Mouse (Mus musculus) CD4-positive helper T cell, adult 2 months (primary cell): ENCODE results near the gene Armc12.
"Not testable (repeated sequence)": the region's sequence is repeated elsewhere in the genome, so short reads cannot be mapped to it uniquely, and the experiment has no call there.

ENCODE experiments used
- DNase-seq: peaks from one replicate; pipeline ENCODE4 v3.0.0-alpha.2; 2012; ENCODE audit warnings: low read depth, missing footprints, low spot score

Gene Armc12

DNA sequence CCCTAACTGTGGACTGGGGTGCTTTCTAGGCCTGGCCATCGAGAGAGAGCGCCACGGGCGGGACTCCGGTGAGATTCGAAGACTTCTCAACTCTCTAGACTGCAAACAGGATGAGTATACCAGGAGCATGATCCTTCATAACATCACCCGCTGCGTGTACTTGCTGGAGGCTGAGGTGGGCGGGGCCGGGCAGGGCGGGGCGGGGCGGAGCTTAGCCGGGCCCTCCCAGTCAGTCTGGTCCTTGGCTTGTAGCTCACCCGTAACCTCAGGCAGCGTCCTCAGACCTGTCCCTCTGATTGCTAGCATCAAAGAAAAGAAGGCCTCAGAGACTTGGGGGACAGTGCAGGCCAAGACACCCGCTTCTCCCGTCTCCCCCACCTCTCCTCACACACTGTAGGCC lies 1.3 kb downstream of the Armc12 start:
- no peak for DNase-seq

DNA sequence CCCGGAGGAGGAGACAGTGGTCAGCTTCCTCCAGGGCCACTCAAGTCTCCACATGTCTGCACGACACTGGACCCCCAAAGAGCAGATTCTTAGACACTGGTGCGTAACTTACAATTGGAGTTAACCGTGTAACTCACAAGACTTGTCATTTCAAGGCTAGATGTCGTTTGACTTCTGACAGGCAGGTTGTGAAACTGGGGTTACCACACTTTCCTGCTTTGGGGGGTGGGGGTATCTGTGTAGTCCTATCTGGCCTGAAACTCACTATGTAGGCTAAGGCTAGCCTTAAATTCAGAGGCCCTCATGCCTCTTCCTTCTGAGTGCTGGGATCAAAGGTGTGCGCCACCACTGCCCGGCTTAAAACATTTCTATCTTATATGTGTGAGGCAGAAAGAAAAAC lies 2.0 kb downstream of the Armc12 start:
- DNase-seq = no peak

DNA sequence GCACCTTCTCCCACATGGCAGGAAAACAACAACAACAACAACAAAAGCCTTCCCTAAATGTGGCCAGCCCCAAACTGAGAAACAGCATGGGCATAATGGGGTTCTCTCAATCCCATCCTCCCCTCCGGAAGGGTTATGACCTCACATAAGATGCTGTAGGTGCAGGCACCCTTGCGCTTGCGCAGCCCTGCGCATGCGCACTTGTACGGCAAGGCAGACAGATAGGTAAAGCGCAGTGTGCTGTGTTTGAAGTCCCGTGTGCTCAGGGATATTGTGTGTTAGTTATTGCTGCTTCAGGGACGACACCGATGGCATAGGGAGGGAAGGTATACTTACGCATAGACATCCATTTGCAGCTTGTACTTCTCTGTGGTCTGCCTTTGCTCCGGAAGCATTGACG lies 2.7 kb downstream of the Armc12 start:
- no peak for DNase-seq

DNA sequence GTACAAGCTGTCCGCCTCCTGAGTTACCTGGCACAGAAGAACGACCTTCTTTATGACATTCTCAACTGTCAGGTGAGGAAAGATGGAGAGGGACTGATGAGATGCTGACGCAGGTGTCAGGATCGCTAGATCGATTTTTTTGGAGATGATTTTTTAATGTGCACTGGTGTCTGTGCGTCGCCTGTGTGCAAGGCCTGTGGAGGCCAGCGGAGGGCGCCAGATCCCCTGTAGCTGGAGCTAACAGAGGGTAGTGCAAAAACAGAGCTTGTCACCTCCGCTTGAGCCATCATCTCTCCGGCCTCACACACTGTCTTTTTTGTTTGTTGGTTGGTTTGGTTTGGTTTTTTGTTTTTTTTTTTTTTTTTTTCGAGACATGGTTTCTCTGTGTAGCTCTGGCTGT lies 7.3 kb downstream of the Armc12 start:
- DNase-seq = no peak

DNA sequence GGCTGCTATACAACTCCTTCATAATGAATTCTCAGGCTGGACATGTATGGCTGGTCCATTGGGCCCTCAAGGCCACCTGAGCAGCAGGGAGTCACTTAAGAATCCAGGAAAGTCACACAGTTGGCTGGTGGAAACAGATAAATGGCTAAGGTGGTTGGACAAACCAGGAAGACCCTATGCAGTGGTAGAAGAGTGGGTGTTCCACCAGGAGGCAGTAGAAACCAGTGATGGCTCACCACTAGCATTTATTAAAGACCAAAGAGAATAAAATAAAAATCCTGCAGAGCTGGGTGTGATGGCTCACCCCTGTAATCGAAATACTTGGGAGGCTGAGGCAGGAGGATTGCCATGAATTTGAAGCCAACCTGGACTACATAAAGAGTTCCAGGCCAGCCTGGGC lies 16.3 kb downstream of the Armc12 start:
- no peak for DNase-seq

DNA sequence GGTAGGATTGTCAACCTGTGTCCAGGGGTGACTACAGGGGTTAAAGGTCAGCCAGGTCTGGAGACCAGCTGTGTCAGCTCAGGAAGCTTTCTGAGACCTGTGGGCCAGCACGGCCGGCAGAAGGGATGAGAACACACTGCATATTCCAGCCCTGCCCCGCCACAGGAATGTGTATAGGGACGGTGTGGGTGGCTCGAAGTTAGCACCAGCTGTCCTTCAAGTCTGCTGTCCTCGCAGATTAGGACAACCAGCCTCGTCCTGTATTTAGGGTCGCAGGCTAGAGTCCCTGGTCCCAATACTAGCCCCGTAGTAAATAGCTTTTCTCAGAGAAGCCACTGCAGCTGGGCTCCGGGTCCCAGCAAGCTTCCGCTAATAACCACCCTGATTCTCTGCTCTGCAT lies 17.9 kb downstream of the Armc12 start:
- no peak for DNase-seq

DNA sequence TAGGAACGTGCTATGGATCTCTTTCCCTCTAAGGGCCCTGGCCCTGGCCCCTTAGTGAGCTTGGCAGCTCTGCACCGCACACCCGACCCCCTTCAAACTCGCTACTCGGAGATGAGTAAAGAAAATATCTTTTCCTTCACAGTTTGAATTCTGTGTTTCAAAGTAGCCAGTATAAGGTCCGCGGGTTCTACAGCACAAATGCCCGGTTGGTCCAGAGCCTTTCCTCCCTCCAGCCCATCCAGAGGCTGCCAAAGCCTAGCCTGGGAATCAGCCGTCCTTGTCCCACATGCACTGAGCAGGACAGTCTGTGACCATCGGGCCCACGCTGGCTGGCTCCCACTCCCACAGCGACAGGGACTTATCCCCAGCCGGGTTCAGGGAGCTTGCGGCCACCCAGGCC lies 18.5 kb downstream of the Armc12 start, which contains the start of gene Clpsl2:
TSS of gene Clpsl2 (plus strand) at position 301 of the 400 bp plus-strand sequence.
- DNase-seq = no peak

DNA sequence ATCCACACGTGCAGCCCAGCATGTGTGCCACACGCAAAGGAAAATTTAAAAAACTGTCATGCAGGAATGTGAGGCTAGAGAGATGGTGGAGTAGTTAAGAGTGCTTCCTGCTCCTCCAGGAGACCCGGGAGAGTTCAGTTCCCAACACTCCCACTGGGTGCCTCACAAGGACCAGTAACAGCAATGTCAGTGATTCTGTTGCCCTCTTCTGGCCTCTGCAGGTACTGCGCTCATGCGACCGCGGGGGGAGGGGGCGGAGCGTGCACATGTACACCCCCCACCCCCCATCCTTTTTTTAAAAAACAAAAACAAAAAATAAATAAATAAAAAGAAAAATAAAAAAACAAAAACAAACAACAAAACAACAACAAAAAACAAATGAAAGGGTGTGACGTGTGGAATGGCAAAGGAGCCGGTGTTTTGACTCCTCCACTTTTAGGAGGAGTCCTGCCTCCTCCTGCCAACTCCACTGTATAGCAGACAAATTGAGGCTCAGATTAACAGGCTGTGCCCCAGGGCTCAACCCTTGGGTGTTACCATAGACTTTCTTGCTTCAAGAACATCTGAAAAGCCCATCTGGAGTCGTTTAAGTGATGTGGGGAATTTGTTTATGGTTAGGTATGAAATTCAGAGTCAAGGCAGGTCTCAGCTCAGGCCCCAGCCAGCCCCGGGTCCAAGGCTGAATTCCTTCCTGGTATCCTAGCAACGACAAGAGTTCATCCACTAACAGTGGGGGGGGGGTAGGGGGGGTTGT lies 22.6 kb downstream of the Armc12 start:
- peak; percentile 76 for DNase-seq

DNA sequence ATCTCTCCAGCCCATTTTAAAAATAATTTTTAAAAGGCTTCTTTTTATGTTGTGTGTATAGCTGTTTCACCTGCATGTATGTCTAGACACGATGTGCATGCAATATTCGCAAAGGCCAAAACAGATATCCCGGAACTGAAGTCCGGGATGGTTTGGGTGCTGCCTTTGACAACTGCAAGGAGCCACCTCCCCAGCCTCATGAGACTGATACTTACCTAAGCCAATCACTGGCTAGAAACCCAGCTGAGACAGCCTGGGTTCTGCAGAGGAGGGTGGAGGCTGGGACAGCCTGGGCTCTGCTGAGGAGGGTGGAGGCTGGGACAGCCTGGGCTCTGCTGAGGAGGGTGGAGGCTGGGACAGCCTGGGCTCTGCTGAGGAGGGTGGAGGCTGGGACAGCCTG lies 23.4 kb downstream of the Armc12 start:
- DNase-seq = not testable (repeated sequence)

DNA sequence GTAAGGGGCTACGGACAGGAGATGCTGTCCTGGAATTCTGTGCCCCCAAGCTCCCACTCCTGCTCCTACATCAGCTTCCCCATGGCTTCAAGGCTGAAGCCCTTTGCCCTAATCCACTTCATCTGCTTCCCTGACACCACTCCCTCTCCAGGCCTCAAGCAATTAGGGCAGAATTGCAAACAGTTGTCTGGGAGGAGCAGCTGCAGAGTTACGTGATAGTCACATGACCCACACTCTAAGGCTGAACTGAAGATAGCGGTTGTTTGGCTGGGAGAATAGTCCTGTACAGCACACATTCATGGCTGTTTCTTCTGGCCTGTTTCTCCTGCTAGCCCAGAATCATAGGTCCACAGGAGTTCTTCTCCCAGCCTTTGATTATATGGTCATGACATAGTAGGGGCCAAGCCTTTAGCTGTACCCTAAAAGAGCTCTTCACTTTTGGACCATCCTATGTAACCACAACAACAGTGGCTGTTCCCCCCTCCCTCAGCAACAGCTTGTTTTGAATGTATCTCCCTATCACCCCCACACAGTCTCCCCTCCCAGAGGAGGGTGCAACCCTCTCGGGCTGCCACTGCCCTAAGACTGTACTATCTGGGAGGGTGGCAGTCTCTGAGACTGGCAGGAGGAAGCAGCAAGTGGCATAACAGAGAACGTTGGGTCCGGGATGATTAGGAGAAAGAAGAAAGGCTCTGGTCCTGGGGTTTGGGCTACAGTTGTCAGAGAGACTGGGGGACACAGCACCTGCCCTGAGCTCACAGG lies 26.2 kb downstream of the Armc12 start:
- DNase-seq = no peak

DNA sequence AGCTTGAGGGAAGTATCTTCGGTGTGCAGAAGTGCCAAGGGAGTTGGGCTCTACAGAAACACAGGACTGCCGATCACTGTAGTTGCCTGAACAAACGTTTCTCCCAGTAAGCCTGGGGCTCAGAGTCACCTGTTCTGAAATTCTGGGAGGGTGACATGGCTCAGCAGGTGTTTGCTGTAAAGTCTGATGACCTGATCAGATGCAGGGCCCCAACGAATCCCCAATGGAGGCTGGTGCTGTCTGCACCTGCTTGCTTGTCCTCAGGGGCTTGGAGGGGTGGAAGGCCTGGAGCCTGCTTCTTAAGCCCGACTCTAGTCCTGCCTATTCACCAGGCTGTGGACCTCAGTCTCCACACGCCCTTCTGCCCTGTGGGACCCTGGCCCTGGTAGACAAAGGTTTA lies 27.2 kb downstream of the Armc12 start:
- no peak for DNase-seq

DNA sequence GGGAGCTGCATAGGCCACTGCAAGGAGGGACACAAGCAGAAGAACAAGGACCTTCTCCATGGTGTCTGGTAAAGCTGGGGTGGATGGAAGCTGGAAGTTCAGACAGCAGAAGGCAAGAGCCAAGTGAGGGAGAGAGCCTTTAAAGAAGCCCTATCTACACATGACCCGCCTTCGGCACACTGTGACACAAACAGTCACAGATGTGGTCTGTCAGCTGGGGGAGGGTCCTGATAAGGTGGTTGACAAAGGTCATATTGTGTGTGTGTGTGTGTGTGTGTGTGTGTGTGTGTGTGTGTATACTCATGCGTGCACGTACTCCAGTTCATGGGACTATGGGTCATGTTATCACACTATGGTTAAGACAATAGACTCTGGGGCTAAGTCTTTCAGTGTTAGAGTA lies 30.0 kb downstream of the Armc12 start, which contains the start of gene Clps:
TSS of gene Clps (minus strand) at position 169 of the 400 bp plus-strand sequence.
- no peak for DNase-seq

DNA sequence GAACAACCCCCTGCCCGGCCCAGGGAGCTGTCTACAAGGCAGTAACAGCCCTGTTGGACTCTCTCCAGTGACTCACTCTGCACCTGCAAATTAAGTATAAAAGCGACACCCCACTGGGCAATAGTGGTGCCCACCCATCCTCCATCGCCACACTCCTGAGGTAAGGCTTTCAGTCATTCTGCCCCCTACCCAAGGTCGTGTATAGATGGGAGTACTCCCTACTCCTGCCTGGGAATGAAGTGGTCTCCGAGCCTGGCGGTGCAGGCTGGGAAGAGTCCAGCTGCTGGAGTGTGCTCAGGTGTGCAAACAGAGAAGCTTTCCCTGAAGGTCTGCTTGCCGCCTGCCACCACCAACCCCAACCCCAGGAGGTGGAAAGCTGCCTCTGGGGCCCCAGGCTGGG lies 31.0 kb downstream of the Armc12 start:
- DNase-seq = no peak

DNA sequence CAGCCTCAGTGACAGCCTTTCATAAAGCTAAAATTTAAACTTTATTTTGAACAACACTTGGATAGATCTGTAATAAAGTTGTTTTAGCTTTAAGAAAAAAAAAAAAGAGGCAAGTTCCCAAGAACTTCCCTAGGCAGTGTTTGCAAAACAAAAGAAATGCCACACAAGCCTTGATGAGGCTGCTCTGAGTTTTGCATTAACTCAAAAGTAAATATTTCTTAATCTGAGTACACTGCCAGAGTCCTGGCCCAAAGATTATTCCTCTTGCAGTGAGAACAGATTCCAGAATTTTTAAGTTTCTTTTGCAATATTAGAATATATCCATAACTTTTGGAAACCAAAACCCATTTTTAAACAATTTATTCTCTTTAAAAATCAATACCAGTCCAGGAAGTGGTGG lies 34.6 kb downstream of the Armc12 start:
- DNase-seq = no peak

DNA sequence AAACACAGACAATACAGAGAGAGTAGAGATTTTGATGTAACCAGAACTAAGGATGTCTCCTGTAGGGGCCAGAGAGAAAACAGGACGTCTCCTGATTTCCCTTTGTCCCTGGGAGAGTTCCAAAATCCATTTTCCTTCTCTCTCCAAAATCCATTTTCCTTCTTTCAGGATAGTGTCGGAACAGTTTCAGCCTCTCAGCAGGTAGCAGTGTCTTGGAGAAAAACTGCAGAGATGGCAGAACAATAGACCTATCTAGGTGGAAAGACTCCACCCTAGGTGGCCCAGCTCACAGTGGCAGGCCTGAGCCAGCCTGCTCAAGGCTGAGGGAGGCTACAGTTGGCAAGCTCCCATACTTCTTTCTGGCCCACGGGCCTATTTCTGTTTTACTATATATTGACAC lies 36.9 kb downstream of the Armc12 start:
- DNase-seq = no peak

DNA sequence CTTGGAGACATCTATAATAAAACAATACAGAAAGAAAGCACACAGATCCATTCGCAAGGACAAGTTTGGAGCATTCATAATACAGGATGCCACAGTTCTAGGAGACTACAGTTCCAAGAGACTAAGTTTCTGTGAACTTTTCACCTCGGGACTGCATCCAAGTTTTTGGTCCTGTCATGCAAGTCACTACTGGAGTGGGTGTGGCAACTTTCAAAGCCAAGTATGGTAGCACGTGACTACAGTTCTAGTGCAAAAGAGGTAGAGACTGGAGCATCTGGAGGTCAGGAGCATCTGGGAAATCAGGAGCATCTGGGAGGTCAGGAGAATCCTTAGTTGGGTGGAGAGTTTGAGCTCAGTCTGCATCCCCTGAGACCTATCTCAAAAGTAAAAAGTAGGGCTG lies 41.3 kb downstream of the Armc12 start:
- DNase-seq = no peak

DNA sequence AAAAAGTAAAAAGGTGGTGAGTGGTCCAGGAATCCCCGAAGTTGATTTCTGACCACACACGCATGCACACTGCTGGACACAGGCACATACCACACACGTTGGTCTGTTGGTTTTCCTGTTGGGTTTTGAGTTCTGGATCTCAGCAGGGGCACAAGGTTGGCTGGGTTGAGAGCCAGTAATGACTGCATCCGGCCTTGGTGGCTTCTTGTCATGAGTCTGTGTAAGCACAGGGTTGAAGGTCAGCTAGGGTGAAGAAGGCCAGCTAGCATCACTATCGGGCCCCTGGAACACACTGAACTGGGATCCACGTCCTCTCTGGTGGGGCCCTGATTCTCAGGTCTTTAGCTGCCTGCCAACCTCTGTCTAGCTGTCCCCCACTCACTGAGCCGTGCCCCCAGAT lies 41.9 kb downstream of the Armc12 start:
- no peak for DNase-seq

DNA sequence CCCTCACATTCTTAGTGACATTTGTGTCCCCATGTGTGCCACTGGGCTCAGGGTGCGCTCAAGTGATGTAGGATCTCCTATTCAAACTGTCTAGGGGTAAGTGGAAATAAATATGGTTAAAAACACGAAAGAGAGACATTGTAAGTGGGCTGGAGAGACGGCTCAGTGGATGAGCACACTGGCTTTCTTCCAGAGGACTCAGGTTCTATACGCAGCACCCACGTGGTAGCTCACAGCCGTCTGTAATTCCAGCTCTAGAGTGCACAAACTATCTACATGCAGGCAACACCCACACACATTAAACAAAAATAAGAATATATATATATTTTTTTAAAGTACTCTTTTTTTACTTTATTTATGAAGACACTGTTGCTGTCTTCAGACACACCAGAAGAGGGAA lies 42.3 kb downstream of the Armc12 start:
- DNase-seq = no peak

DNA sequence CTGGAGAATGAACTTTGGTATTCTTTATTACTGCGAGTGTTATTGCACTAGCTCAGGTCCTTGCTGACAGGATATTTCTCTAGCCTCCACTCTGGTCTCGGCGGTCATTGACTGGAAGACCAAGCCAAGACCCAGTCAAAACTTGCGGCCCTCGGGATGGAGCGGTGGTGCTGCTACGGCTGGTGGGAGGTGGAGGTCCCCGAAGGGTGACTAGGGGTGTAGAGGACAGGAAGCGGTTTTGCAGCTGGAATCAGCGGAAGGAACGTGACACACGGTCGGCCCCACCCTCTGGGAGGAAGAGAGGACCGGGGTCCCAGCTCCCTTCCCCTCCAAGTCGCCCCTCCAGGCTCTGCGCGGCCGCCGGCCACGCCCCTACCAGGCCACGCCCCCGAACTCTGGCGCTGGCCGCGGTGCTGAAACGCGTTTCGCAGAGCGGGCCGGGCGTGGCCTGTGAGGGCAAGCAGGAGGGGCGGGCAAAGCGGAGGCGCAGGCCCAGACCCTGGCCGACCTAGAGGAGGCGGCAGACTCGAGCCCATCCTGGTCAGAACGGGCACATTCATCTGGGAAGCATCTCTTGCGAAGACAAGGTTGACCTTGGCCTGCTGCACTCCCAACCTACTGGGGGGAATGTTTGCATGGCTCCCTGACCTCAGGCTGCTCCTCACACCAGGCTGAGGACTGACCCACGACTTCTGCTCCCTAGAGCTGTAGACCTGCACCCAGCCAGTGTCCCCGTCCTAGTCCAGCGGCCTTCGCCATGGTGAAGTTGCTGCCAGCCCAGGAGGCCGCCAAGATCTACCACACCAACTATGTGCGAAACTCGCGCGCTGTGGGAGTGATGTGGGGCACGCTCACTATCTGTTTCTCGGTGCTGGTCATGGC lies 44.9 kb downstream of the Armc12 start, which contains the start of gene Lhfpl5:
TSS of gene Lhfpl5 (plus strand) at position 398 of the 882 bp plus-strand sequence.
- peak; percentile 64 for DNase-seq

DNA sequence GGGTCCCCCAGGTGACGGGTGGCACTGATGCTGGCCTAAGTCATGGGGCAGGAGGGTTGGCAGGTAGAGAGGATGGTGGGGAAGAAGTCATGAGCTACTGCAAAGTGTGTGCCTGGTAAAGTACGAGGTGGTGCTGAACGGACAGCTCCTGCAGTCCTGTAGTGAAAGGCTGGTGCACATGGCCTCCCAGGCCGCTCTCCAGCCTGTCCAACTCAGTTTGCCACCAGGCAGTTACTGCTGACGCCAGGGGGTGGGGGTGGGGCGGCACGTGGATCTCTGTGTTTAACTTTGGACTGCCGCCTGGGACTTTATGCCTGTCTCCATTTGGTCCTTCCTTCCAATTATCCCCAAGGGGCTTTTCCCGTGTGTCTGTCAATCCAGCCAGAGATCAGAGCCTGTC lies 49.8 kb downstream of the Armc12 start:
- DNase-seq = peak; percentile 57

DNA sequence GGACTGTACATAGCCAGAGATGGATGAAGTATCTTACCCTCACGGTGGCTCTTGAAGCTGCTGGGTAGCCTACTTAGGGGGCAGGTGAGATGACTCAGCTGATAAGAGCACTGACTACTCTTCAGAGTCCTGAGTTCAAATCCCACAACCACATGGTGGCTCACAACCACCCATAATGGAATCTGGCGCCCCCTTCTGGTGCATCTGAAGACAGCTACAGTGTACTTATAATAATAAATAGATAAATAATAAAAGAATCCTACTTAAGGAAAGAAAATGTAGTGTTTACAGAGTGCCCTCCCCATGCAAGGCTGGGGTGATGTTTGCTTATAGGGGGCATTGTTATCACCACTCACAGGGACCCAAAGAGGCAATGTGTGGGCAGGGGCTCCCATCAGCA lies 50.5 kb downstream of the Armc12 start:
- DNase-seq = no peak

DNA sequence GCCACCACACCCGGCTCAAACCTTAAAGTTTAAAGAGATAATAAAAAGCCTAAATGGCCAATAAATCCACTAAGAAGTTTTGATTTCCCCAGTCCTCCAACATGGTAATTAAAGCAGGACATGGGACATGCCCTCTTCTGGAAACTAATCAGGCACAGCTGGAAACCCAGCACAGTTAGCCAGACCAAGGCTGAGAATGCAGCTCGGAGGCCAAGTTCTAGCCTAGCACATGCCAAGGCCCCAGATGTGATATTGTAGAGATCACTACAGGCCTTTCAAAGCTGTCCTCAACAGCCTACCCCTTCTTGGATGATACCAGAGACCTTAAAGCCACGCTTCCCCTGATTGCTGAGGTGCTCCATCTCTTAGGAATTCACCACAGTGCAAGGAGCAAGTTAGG lies 55.9 kb downstream of the Armc12 start:
- DNase-seq = no peak
